Mouse (Mus musculus) forebrain, embryonic 16.5 days (tissue): ENCODE results near the gene Mchr1. TPM values are rescaled to one million over a fixed set of nuclear protein-coding genes. Genes with fewer than 3 reads are reported as not detected.

Source experiments
- ATAC-seq: fragments of 200-750 bp; cut with Nextera tagmentation; 2 replicates; pipeline ENCODE4 v1.8.0; 2017; ENCODE audit warnings: mild to moderate bottlenecking, moderate library complexity
- H3K27ac ChIP-seq: fragments of 300-500 bp; sonication (generic); 2 replicates; pipeline ENCODE4 v1.5.1; 2014; ENCODE audit warnings: low read length, control low read depth
- H3K27me3 ChIP-seq: fragments of 300-500 bp; sonication (generic); replicated peaks from 2 replicates; pipeline ENCODE4 v1.6.1; 2014; ENCODE audit warnings: low read length; ENCODE audit not compliant: control insufficient read depth, insufficient read depth
- H3K36me3 ChIP-seq: fragments of 300-500 bp; sonication (generic); 2 replicates; pipeline ENCODE4 v1.6.1; 2014; ENCODE audit not compliant: control insufficient read depth, insufficient read depth
- H3K4me1 ChIP-seq: fragments of 300-500 bp; sonication (generic); replicated peaks from 2 replicates; pipeline ENCODE4 v1.6.1; 2014; ENCODE audit warnings: low read length; ENCODE audit not compliant: control insufficient read depth, insufficient read depth
- H3K4me2 ChIP-seq: fragments of 300-500 bp; sonication (generic); 2 replicates; pipeline ENCODE4 v1.6.1; 2014; ENCODE audit warnings: mild to moderate bottlenecking, low read length, control low read depth
- H3K4me3 ChIP-seq: fragments of 300-500 bp; sonication (generic); replicated peaks from 2 replicates; pipeline ENCODE4 v1.5.1; 2014; ENCODE audit warnings: mild to moderate bottlenecking, low read length, control low read depth
- H3K9ac ChIP-seq: fragments of 300-500 bp; sonication (generic); replicated peaks from 2 replicates; pipeline ENCODE4 v1.6.1; 2014; ENCODE audit warnings: low read depth, low read length, control low read depth
- H3K9me3 ChIP-seq: fragments of 300-500 bp; sonication (generic); 2 replicates; pipeline ENCODE4 v1.6.1; 2016; ENCODE audit warnings: low read length; ENCODE audit not compliant: control insufficient read depth
- WGBS: fragments of 180-500 bp; shearing (Covaris S2); extraction: QIAGEN DNeasy Blood & Tissue Kit; methylation state at CpG from one replicate; pipeline ENCODE4 v1.1.7; 2014; 5-methylcytosine and 5-hydroxymethylcytosine counted together
- polyA plus RNA-seq: library from polyadenylated mRNA; unstranded; fragments of >200 nt; fragmentation: Nextera tagmentation; extraction: Ambion mirVana; gene quantifications from 2 replicates; pipeline ENCODE4 v1.2.1, GENCODE M21; 2015

Mchr1 gene
- polyA plus RNA-seq, 1 experiment from 2014 or later, result 2.3 TPM

DNA sequence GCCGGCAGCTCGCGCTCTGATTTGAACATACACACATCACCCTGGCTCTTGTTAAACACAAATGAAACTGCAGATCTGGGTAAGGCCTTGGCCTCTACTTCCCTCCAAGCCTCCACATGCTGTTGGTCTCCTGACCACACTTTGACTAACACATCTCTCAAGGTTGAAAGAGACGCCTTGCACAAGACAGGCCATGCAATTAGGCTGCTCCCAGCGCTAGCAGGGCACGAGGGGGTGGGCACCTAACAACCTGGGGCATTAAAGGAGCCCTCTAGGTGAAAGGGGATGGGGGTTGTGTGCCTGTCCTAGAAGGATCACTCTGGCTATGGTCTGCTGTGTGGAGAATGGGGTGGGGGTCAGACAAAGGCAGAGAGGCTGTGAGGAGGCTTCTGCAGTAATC, 43.4 kb downstream of the Mchr1 start:
- H3K27me3 ChIP-seq, result no peaks in the 10 kb centered on the region
- no peak overlapping the region for H3K9ac ChIP-seq
- WGBS, result 50% methylated on average over 6 of the region's 6 CpGs
- H3K4me3 ChIP-seq, result no peak overlapping the region
- H3K9me3 ChIP-seq, result no peaks in the 10 kb centered on the region
- no peak overlapping the region for H3K4me2 ChIP-seq
- no peaks in the 10 kb centered on the region for H3K36me3 ChIP-seq
- no peak overlapping the region for H3K27ac ChIP-seq
- peaks cover 6% of the 10 kb centered on the region for H3K4me1 ChIP-seq
- no peak for ATAC-seq

DNA sequence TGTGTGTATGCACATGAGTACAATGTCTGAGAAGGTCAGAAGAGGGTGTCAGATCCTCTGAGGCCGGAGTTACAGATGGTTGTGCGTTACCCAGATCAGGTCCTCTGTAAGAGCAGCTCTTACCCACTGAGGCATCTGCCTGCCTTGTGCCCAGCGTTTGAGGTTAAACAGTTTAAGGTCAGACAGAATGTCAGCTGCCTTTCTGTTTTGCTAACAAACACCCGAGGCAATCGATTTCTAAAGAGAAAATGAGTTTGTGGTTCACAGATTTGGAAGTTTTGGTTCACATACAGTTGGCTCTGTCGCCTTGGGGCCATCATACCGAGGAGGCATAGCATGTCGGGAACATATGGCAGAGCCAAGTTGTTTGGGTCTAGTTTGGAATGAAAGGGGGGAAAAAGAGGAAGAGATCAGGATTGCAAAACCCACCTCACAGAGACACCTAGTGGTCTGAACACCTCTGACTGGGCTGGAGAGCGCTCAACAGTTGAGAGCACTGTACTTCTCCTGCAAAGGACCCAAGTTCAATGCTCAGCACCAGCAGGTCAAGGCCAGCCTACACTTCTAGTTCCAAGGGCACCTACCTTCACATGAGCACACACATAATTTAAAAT, 48.9 kb downstream of the Mchr1 start:
- no peak overlapping the region for H3K27ac ChIP-seq
- no peak overlapping the region for H3K4me2 ChIP-seq
- H3K4me3 ChIP-seq, result no peak overlapping the region
- no peaks in the 10 kb centered on the region for H3K4me1 ChIP-seq
- H3K9me3 ChIP-seq, result no peaks in the 10 kb centered on the region
- WGBS, result 79% methylated on average over 9 of the region's 9 CpGs
- H3K36me3 ChIP-seq, result no peaks in the 10 kb centered on the region
- no peaks in the 10 kb centered on the region for H3K27me3 ChIP-seq
- no peak overlapping the region for H3K9ac ChIP-seq
- no peak for ATAC-seq

Other genes starting within 250 kb of the Mchr1 start
- gene Mrtfa, start 44.7 kb upstream of the Mchr1 start, polyA plus RNA-seq, result 22.0 and 28.3 TPM in 2 replicates
- gene Slc25a17, start 125.3 kb downstream of the Mchr1 start, polyA plus RNA-seq, result 132 and 144 TPM in 2 replicates
- gene St13, start 164.6 kb downstream of the Mchr1 start, polyA plus RNA-seq, result 206 and 233 TPM in 2 replicates
- 9.0 and 10.0 TPM in 2 replicates for gene Xpnpep3, start 164.6 kb downstream of the Mchr1 start, polyA plus RNA-seq
- gene Dnajb7, start 172.8 kb downstream of the Mchr1 start, polyA plus RNA-seq, result 1.4 and 2.3 TPM in 2 replicates
- gene Rbx1, start 230.8 kb downstream of the Mchr1 start, polyA plus RNA-seq, result 449 and 466 TPM in 2 replicates